In genomic region chr10:80506222-80506621, GRCm38 (mm10) we compare ENCODE assay signal across 9 mouse cellular contexts. TPM values are rescaled to one million over a fixed set of nuclear protein-coding genes. Genes with fewer than 3 reads are reported as not detected.
DNase-seq lines count a peak whose midpoint lies in the region; ATAC-seq and TF ChIP-seq lines count a peak whose summit lies in the region.
"Had no signal": no experiment of that assay in that cellular context is flagged by ENCODE, and none has a peak within 500 bp of the region (broad histone marks: within the 10 kb centered on the region; RNA-seq: fewer than 3 reads in every experiment).

No protein-coding gene starts in this region.

- no peaks in the 10 kb centered on the region for H3K9me3 ChIP-seq in neural tube, embryonic 15.5 days (replicated peaks)
- H3K9me3 ChIP-seq in heart, postnatal 0 days (replicated peaks; ENCODE audit: control insufficient read depth, low read length) = no peaks in the 10 kb centered on the region

- H3K27ac ChIP-seq in neural tube, embryonic 15.5 days (replicated peaks) = no peak overlapping the region
- no peak overlapping the region for H3K27ac ChIP-seq in heart, postnatal 0 days (ENCODE audit: low read depth)

- under 1% methylated on average over 11 of the region's 11 CpGs for WGBS in neural tube, embryonic 15.5 days
- 2% methylated on average over 11 of the region's 11 CpGs for WGBS in heart, postnatal 0 days

- H3K4me2 ChIP-seq in neural tube, embryonic 15.5 days = no peak overlapping the region
- no peak overlapping the region for H3K4me2 ChIP-seq in heart, postnatal 0 days (ENCODE audit: low read depth, low read length)

- peaks cover 73% of the 10 kb centered on the region for H3K27me3 ChIP-seq in neural tube, embryonic 15.5 days (replicated peaks)
- peaks cover 65% of the 10 kb centered on the region for H3K27me3 ChIP-seq in heart, postnatal 0 days (ENCODE audit: control insufficient read depth, insufficient read depth, low read length)

- no peak overlapping the region; the same call in 1 of the 2 replicates for H3K9ac ChIP-seq in neural tube, embryonic 15.5 days (replicated peaks)
- H3K9ac ChIP-seq in heart, postnatal 0 days (replicated peaks; ENCODE audit: low read depth, low read length) = no peak overlapping the region

- intact Hi-C loops in left cerebral cortex, postnatal 36 days (cut with DNase I) = no loop called here

- H3K36me3 ChIP-seq in neural tube, embryonic 15.5 days = no peaks in the 10 kb centered on the region
- no peaks in the 10 kb centered on the region for H3K36me3 ChIP-seq in heart, postnatal 0 days (replicated peaks; ENCODE audit: control insufficient read depth, insufficient read depth, low read length)

- TF ChIP-seq CTCF in heart, postnatal 0 days (IDR thresholded peaks at IDR 0.05; ENCODE audit: low read depth) = peak; percentile 82

- H3K4me3 ChIP-seq in neural tube, embryonic 15.5 days (replicated peaks) = no peak overlapping the region
- no peak overlapping the region for H3K4me3 ChIP-seq in heart, postnatal 0 days (ENCODE audit: low read depth, low read length)

- H3K4me1 ChIP-seq in neural tube, embryonic 15.5 days = 0 out of 2 replicates have a peak, but pooled peaks cover 7% of the 10 kb centered on the region
- H3K4me1 ChIP-seq in heart, postnatal 0 days (ENCODE audit: control insufficient read depth, insufficient read depth) = no peaks in the 10 kb centered on the region

- DNase-seq in neural tube, embryonic 10.5 days (ENCODE audit: extremely low spot score, low spot score) = peak; percentile 83
- peak; percentile 43 for DNase-seq in WW6 (ENCODE audit: low read depth, low spot score)
- peak; percentile 55 for DNase-seq in heart, postnatal 0 days (ENCODE audit: low spot score)
- peak; percentile 22 to 31 for DNase-seq in left cerebral cortex, postnatal 36 days (ENCODE audit: low spot score in 2 of 2)
- DNase-seq in natural killer cell, adult 2 months (ENCODE audit: low spot score in 2 of 2) = peak; percentile 50 to 67
- DNase-seq in thymus, postnatal 36 days = peak; percentile 59 to 69

- TF ChIP-seq EP300 in heart, postnatal 0 days (IDR thresholded peaks at IDR 0.05; ENCODE audit: low read depth) = no peak

- no peak for ATAC-seq in neural tube, embryonic 15.5 days (ENCODE audit: low FRiP score)
- ATAC-seq in common myeloid progenitor, adult 5-6 weeks (replicated peaks; ENCODE audit: low read depth, poor library complexity, severe bottlenecking) = peak; percentile 64
- no peak for ATAC-seq in heart, postnatal 0 days (ENCODE audit: insufficient read depth, low read depth)

RNA-seq across cellular contexts. Expression of gene Onecut3, which starts 11.6 kb away (rescaled TPM):
- 0.63 and 1.0 TPM in 2 replicates for polyA plus RNA-seq in neural tube, embryonic 15.5 days (2015; fragmentation: Nextera tagmentation; extraction: Ambion mirVana)
- total RNA-seq in common myeloid progenitor, adult 5-6 weeks (2017) = not detected in 2 replicates
- not detected in 2 replicates for total RNA-seq in heart, postnatal 0 days (2014; rRNA removed; ENCODE audit: low replicate concordance)
- not detected in 2 replicates for polyA plus RNA-seq in heart, postnatal 0 days (2015; fragmentation: Nextera tagmentation; extraction: Ambion mirVana)
- total RNA-seq in left cerebral cortex, postnatal 36 days (2021) = not detected
- polyA plus RNA-seq: gonadal fat pad, adult 2 months had no signal

RNA-seq across cellular contexts. Expression of gene Atp8b3, which starts 32.7 kb away (rescaled TPM):
- 1.4 and 1.5 TPM in 2 replicates for polyA plus RNA-seq in neural tube, embryonic 15.5 days (2015; fragmentation: Nextera tagmentation; extraction: Ambion mirVana)
- not detected in 2 replicates for total RNA-seq in common myeloid progenitor, adult 5-6 weeks (2017)
- not detected in 2 replicates for total RNA-seq in heart, postnatal 0 days (2014; rRNA removed; ENCODE audit: low replicate concordance)
- polyA plus RNA-seq in heart, postnatal 0 days (2015; fragmentation: Nextera tagmentation; extraction: Ambion mirVana) = not detected in 2 replicates
- under 1 TPM; 0.20 to 0.27 TPM for total RNA-seq in left cerebral cortex, postnatal 36 days (2021)

RNA-seq across cellular contexts. Expression of gene Rexo1, which starts 55.1 kb away (rescaled TPM):
- polyA plus RNA-seq in neural tube, embryonic 15.5 days (2015; fragmentation: Nextera tagmentation; extraction: Ambion mirVana) = 29.5 TPM in 2 replicates
- 12.3 and 19.2 TPM in 2 replicates for total RNA-seq in common myeloid progenitor, adult 5-6 weeks (2017)
- 13.1 and 17.6 TPM in 2 replicates for total RNA-seq in heart, postnatal 0 days (2014; rRNA removed; ENCODE audit: low replicate concordance)
- 7.6 TPM in 2 replicates for polyA plus RNA-seq in heart, postnatal 0 days (2015; fragmentation: Nextera tagmentation; extraction: Ambion mirVana)
- total RNA-seq in left cerebral cortex, postnatal 36 days (2021) = 10 to 100 TPM; 43.5 to 56.8 TPM

Comparison
In these comparisons a context has a peak if more than half of its experiments do, and no peak if none do; other contexts are left out.
1. DNase-seq: peak in every context shown above with its lines; median percentile 83 in neural tube, embryonic 10.5 days; 64 in thymus, postnatal 36 days; 58 in natural killer cell, adult 2 months; 55 in heart, postnatal 0 days; 43 in WW6; 26 in left cerebral cortex, postnatal 36 days.